Mouse (Mus musculus) WW6 (cell line): ENCODE results near the gene Pp2d1.

Experiments
- DNase-seq: peaks from one replicate; pipeline ENCODE4 v3.0.0-alpha.2; 2013; ENCODE audit warnings: low read depth, low spot score

The Pp2d1 gene

GRCm38 (mm10) chr17:53479604-53480041 is 59.6 kb downstream of the Pp2d1 start:
- peak; percentile 38 for DNase-seq

GRCm38 (mm10) chr17:53478858-53479603 is 60.2 kb downstream of the Pp2d1 start, which contains the start of gene Rab5a:
Gene Rab5a (plus strand): TSS chr17:53479234.
- peak; percentile 99 for DNase-seq

GRCm38 (mm10) chr17:53478066-53478857 is 61.0 kb downstream of the Pp2d1 start:
- no peak for DNase-seq

DNA sequence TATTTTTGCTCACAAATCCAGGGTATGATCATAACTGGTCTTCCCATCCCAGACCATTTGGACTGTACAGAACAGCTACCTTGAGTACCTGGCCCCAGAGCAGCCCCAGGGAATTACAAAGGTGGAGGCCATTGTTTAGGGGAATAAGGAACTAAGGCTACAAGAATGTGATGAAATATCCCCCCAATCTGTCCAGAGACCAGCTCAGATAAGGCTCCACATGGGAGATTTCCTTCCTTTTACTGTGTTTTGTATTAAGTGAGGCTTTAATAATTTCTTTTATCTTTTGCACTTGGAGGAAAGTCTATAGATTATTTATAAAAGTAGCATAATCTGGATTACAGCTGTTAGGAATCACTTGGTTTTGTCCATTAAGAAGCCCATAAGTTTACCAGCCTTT is 70.6 kb downstream of the Pp2d1 start:
- DNase-seq = no peak

DNA sequence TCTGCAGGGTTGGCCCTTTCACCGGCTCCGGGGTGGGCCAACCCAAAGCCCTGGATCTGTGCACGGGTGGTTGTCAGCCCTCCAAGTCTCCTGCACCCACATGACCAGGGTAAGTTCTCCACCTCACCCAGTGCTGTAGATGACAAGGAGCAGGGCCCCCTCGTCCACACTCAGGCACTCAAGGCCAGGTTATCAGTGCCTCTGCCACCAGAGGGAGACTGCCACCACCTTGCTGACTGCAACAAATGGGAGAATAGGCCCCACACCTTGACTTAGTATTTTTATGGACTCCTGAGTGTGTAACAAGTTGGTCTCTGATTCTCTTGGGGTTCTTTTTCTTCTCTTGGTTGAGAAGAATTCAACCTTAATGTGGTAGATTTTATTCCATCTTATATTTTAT is 73.7 kb downstream of the Pp2d1 start:
- DNase-seq = no peak

GRCm38 (mm10) chr17:53463496-53463840 is 75.8 kb downstream of the Pp2d1 start:
- no peak for DNase-seq

DNA sequence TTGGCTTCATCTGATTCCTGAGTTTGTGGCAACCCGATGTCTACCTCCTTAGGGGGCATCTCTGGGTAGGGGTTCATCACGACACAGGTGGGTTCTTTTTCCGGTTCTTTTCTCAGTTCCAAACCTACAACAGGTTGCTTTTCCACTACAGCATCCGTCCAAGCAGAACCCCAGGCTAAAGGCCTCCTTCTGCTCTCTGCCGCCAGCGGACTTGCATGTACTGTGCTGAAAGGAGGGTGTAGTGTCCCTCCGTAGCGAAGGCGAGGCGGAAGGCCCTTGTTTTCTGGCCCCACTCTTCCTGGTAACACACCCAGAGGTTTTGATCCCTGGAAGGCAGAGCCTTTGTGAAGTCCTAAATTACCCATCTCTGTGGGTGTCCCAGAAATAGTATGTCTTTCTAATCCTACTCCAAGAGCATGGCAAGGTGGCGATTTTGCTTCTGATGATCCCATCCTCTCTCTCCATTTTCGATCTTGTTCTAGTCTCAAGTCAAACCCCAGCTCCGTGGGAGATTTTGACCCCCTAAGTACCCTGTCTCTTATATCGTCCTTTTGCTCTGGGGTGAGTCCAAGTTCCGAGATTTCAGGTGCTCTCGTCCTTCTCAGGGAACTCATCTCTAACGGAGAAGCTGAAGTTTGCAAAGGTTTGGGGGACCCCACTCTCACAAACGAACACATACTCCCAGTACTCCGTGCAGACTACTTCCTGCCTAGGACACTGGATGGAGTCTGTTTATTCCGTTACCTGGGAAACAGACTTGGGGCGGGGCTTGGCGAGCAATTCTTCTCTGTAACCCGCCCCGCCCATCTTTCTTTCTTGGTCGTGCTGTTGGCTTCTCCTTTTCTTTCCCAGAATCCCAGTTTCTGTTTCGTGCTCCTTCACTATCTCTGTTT is 76.4 kb downstream of the Pp2d1 start, which contains the start of gene Efhb:
Gene Efhb (minus strand): TSS at position 719 of the 893 bp plus-strand sequence.
- peak; percentile 60 for DNase-seq
